Mouse (Mus musculus) liver, postnatal 0 days (tissue): Measurements from ENCODE around the gene Haus3.

ENCODE experiments used
- CTCF ChIP-seq: sonication (generic); IDR thresholded peaks from 2 replicates; pipeline ENCODE4 v1.5.1; 2016; ENCODE audit warnings: antibody characterized with exemption, low read depth
- EP300 ChIP-seq: IDR thresholded peaks from 2 replicates; pipeline ENCODE4 v1.6.1; 2016; ENCODE audit warnings: antibody characterized with exemption, low read depth, mild to moderate bottlenecking

DNA sequence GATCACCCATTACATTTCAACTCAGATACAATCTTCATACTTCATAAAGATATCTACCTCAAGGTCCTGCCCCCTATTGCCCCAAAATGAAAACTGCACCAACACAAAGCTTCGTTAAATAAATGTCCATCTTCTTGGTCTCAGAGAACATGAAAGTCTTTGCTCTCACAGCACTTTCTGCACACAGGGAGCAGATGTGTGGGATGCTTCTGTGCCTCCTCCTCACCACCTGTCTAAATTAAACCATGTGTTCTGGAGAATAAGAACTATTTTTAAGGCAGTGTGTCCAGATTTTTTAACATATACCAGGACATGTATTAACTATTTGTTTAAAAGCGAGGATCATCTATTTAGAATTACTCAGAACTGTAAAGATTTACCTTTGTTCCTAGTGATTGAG lies 36.6 kb downstream of the Haus3 start:
- TF ChIP-seq CTCF: no peak
- TF ChIP-seq EP300: no peak
